33 mouse cellular contexts compared by ENCODE assay signal in the genomic region with DNA sequence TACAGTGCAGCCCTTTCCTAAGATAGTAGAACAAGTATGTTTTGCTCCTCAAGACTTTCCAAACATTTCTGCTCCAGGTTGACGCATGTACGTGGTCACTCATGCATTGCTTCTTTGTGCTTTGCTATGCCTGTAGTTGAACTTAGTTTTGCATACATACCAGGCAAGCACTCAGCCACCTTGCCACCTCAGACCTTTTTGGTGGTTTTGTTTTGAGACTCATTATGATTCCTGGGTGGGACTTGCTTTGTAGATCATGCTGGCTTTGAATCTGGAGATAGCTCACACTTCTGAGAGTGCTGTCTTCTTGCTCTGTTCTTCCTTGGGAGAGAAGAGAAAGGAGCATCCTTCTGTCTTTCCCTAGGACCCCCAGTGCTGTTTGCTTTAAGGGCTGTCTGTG.
"Had no signal": no experiment of that assay in that cellular context is flagged by ENCODE, and none has a peak within 500 bp of the region (broad histone marks: within the 10 kb centered on the region; RNA-seq: fewer than 3 reads in every experiment).

No protein-coding gene starts in this region.

- ATAC-seq: hindbrain, embryonic 16.5 days; hindbrain, postnatal 0 days; inflammation-experienced regulatory T-cells, adult 6 months; intestine, embryonic 15.5 days; intestine, embryonic 16.5 days; intestine, postnatal 0 days had no signal

- H3K9ac ChIP-seq: heart, embryonic 13.5 days; heart, embryonic 15.5 days; hindbrain, embryonic 12.5 days; hindbrain, embryonic 13.5 days; hindbrain, embryonic 14.5 days; hindbrain, embryonic 15.5 days; intestine, embryonic 15.5 days; kidney, embryonic 15.5 days had no signal

- H3K9me3 ChIP-seq: heart, embryonic 13.5 days; heart, embryonic 15.5 days; hindbrain, embryonic 10.5 days; hindbrain, embryonic 12.5 days; hindbrain, embryonic 13.5 days; hindbrain, embryonic 15.5 days; intestine, embryonic 15.5 days; kidney, embryonic 15.5 days had no signal

- DNase-seq: heart, postnatal 10 days; heart, postnatal 14 days; heart, postnatal 36 days; heart, postnatal 4 days; kidney, adult 11 months; kidney, adult 18-20 months; kidney, adult 2 months; kidney, adult 8-10 months; kidney, adult 9 months; kidney, postnatal 10 days; kidney, postnatal 14 days; kidney, postnatal 25 days; kidney, postnatal 36 days; kidney, postnatal 4 days; layer of hippocampus, adult 9-11 months; layer of hippocampus, postnatal 36 days had no signal

- H3K27me3 ChIP-seq: heart, embryonic 13.5 days; heart, embryonic 15.5 days; hindbrain, embryonic 12.5 days; hindbrain, embryonic 13.5 days; hindbrain, embryonic 15.5 days; intestine, embryonic 15.5 days; kidney, embryonic 15.5 days had no signal

- H3K4me3 ChIP-seq: heart, embryonic 13.5 days; heart, embryonic 15.5 days; hindbrain, embryonic 10.5 days; hindbrain, embryonic 12.5 days; hindbrain, embryonic 13.5 days; hindbrain, embryonic 15.5 days; intestine, embryonic 15.5 days; kidney, embryonic 15.5 days; layer of hippocampus, adult 2 months; left cerebral cortex, adult 2 months had no signal

- H3K27ac ChIP-seq: heart, embryonic 13.5 days; heart, embryonic 15.5 days; hindbrain, embryonic 10.5 days; hindbrain, embryonic 12.5 days; hindbrain, embryonic 13.5 days; hindbrain, embryonic 14.5 days; hindbrain, embryonic 15.5 days; hindbrain, postnatal 0 days; intestine, embryonic 15.5 days; kidney, embryonic 15.5 days; kidney, postnatal 0 days; layer of hippocampus, adult 2 months; left cerebral cortex, adult 2 months had no signal

- H3K4me2 ChIP-seq: heart, embryonic 13.5 days; heart, embryonic 15.5 days; hindbrain, embryonic 12.5 days; hindbrain, embryonic 13.5 days; hindbrain, embryonic 14.5 days; hindbrain, embryonic 15.5 days; intestine, embryonic 15.5 days; kidney, embryonic 15.5 days had no signal
